Mouse (Mus musculus) megakaryocyte, embryonic 14.5 days (primary cell): ENCODE data around the gene Uba52.

Experiments used
- FLI1 ChIP-seq: IDR thresholded peaks from 2 replicates; pipeline ENCODE4 v1.6.1; 2012; ENCODE audit warnings: low read length, inconsistent platforms, mixed read lengths
- GATA1 ChIP-seq: IDR thresholded peaks from 3 replicates; pipeline ENCODE4 v1.6.1; 2012; ENCODE audit warnings: mixed read lengths, low read length, inconsistent platforms, borderline replicate concordance

DNA sequence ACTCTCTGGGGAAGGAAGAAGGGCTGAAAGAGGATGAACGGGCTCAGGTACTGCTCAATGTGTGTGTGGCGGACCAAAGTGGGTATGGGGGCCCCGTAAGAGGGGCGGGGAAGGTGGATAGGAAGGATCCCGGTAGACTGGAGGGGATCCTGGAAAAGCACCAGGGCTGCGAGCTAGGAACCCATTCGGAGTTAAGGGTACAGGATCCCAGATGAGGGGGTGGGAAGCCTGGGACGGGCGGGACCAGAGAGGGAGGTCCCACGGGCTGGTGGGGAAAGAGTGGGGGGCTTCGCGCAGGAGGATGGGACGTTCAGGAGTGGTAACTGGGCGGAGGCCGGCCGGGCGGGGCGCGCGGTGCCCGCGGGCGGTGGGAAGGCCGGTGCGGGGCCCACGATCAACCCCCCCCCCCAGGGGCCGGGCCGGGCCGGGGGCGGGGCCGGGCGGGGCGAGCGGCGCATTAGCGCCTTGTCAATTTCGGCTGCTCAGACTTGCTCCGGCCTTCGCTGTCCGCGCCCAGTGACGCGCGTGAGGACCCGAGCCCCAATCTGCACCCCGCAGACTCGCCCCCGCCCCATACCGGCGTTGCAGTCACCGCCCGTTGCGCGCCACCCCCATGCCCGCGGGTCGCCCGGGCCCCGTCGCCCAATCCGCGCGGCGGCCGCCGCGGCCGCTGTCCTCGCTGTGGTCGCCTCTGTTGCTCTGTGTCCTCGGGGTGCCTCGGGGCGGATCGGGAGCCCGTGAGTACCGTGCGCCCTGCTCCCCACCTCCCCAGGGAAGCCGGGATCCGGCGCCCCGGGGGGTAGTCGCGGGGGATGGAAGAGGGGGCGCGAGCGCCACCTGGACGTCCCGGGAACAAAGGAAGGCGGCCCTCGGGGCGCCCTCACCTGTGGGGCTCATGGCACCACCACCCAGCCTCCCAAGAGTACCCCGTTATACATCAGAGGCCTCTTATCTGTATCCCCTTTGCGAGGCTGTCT is 17.6 kb downstream of the Uba52 start, which contains the start of gene Crlf1:
- TF ChIP-seq GATA1, result no peak
- TF ChIP-seq FLI1, result no peak
